Mouse (Mus musculus): ENCODE data around the gene Muc3.

Gene Muc3

GRCm38 (mm10) chr5:137091560-137091959 lies 57.6 kb downstream of the Muc3 start:
- DNase-seq: no peak

DNA sequence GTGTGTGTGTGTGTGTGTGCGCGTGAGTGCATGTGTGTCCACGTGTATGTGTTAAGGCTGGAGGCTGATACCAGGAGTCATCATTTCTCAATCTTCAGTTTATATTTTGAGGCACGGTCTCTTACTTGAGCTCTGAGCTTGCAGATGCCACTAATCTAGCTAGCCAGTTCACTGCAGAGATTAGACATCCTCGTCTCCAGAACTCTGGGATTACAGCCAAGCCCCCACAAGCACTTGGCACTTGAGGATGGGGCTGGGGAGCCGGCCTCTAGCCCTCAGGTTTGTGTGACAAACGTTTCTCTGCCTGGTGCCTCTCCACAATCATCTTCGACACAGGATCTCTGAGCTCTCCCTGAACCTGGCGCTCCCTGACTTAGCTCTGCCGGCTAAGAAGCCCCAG lies 58.3 kb downstream of the Muc3 start:
- no peak for DNase-seq

DNA sequence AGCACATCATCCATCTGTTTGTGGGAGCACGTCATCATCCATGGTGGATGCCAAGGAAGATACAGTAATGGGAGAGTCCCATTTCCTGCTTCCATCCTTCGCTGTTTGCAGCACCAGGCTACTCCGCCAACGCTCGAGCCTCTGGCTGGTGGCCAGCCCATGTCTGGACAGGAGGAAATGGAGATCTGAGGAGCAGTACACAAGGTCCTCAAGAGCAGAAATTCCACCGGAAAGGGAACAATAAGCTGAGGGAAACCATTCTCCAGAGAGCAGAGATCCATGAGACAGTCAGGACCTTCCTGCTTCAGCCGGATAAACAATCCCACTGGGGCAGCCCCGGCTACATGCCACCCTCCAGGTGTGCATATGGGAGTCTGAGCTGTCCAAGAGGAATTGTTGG lies 61.7 kb downstream of the Muc3 start:
- no peak for DNase-seq

- no peak for DNase-seq
Measured at GRCm38 (mm10) chr5:137085731-137086130, 63.4 kb downstream of the Muc3 start.

DNA sequence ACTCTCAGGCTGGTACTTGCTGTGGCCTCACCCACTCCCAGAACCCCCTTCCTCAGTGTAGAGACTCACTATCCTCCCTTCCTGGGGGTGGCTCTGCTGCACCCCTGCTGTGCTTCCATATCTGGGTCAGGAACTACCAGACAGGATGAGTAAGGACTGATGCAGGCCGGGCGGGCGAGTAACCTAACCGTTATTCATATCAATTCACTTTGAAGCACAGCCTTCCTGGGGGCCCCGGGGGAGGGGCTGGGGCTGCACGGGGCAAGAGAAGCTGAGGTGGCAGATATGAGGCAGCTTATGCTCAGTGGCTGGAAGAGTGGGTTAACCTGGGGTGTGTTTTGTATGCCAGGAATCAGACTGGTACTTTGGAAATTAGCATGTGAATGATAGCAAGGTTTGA lies 64.1 kb downstream of the Muc3 start:
- no peak for DNase-seq

Measured in thymus, postnatal 25 days (tissue).